Mouse (Mus musculus) kidney, embryonic 15.5 days (tissue): Measurements from ENCODE around the gene Dph3. TPM values are rescaled to one million over a fixed set of nuclear protein-coding genes. Genes with fewer than 3 reads are reported as not detected.
A peak's percentile ranks its signal among the peaks of the same experiment; 100 is the strongest.

Experiments used
- ATAC-seq: fragments of 200-750 bp; cut with Nextera tagmentation; replicated peaks from 2 replicates; pipeline ENCODE4 v1.8.0; 2017; ENCODE audit warnings: moderate TSS enrichment; ENCODE audit not compliant: low FRiP score
- H3K27ac ChIP-seq: fragments of 300-500 bp; sonication (generic); 2 replicates; pipeline ENCODE4 v1.5.1; 2015; ENCODE audit warnings: mild to moderate bottlenecking, inconsistent platforms
- H3K27me3 ChIP-seq: fragments of 300-500 bp; sonication (generic); 2 replicates; pipeline ENCODE4 v1.6.1; 2015; ENCODE audit warnings: inconsistent platforms
- H3K36me3 ChIP-seq: fragments of 300-500 bp; sonication (generic); 2 replicates; pipeline ENCODE4 v1.6.1; 2015; ENCODE audit warnings: inconsistent platforms
- H3K4me1 ChIP-seq: fragments of 300-500 bp; sonication (generic); 2 replicates; pipeline ENCODE4 v1.6.1; 2015; ENCODE audit warnings: inconsistent platforms
- H3K4me2 ChIP-seq: fragments of 300-500 bp; sonication (generic); 2 replicates; pipeline ENCODE4 v1.6.1; 2015; ENCODE audit warnings: moderate library complexity, mild to moderate bottlenecking, inconsistent platforms
- H3K4me3 ChIP-seq: fragments of 300-500 bp; sonication (generic); replicated peaks from 2 replicates; pipeline ENCODE4 v1.5.1; 2015; ENCODE audit warnings: mild to moderate bottlenecking, inconsistent platforms
- H3K9ac ChIP-seq: fragments of 300-500 bp; sonication (generic); 2 replicates; pipeline ENCODE4 v1.6.1; 2015; ENCODE audit warnings: mild to moderate bottlenecking, inconsistent platforms
- H3K9me3 ChIP-seq: fragments of 300-500 bp; sonication (generic); replicated peaks from 2 replicates; pipeline ENCODE4 v1.6.1; 2016; ENCODE audit warnings: inconsistent platforms
- WGBS: fragments of 180-500 bp; shearing (Covaris S2); methylation state at CpG from one replicate; pipeline ENCODE4 v1.1.7; 2015; ENCODE audit warnings: mixed read lengths; 5-methylcytosine and 5-hydroxymethylcytosine counted together
- polyA plus RNA-seq: library from polyadenylated mRNA; unstranded; fragments of >200 nt; fragmentation: Nextera tagmentation; extraction: Ambion mirVana; gene quantifications from 2 replicates; pipeline ENCODE4 v1.2.1, GENCODE M21; 2015

The Dph3 gene
- polyA plus RNA-seq, 1 experiment from 2014 or later: 92.9 TPM

GRCm38 (mm10) chr14:32046357-32046756, 39.2 kb downstream of the Dph3 start:
- H3K27me3 ChIP-seq: no peaks in the 10 kb centered on the region
- no peaks in the 10 kb centered on the region for H3K4me1 ChIP-seq
- WGBS: 73% methylated on average over 8 of the region's 8 CpGs
- no peak overlapping the region for H3K27ac ChIP-seq
- ATAC-seq: no peak
- H3K9ac ChIP-seq: no peak overlapping the region
- no peak overlapping the region for H3K4me2 ChIP-seq
- H3K36me3 ChIP-seq: no peaks in the 10 kb centered on the region
- no peak overlapping the region for H3K4me3 ChIP-seq
- H3K9me3 ChIP-seq: no peaks in the 10 kb centered on the region

- no peak overlapping the region for H3K27ac ChIP-seq
Measured at GRCm38 (mm10) chr14:32042108-32042507, 43.4 kb downstream of the Dph3 start.

GRCm38 (mm10) chr14:32037661-32038252, 47.8 kb downstream of the Dph3 start:
- Histone ChIP-seq H3K36me3 (no peaks in the 10 kb centered on the region), H3K4me2 (no peak overlapping the region), H3K27me3 (no peaks in the 10 kb centered on the region), H3K9me3 (no peaks in the 10 kb centered on the region), H3K4me3 (no peak overlapping the region), H3K4me1 (no peaks in the 10 kb centered on the region), H3K27ac (no peak overlapping the region), H3K9ac (no peak overlapping the region)
- ATAC-seq: 0 out of 2 replicates have a peak, but pooled peaks have one; percentile 29
- 84% methylated on average over 8 of the region's 8 CpGs for whole genome bisulfite sequencing

More at GRCm38 (mm10) chr14:32042108-32042507, 43.4 kb downstream of the Dph3 start:
- H3K9ac ChIP-seq: no peak overlapping the region
- no peak for ATAC-seq
- no peaks in the 10 kb centered on the region for H3K36me3 ChIP-seq
- H3K4me1 ChIP-seq: no peaks in the 10 kb centered on the region
- H3K27me3 ChIP-seq: no peaks in the 10 kb centered on the region
- no peak overlapping the region for H3K4me3 ChIP-seq
- no peaks in the 10 kb centered on the region for H3K9me3 ChIP-seq
- H3K4me2 ChIP-seq: no peak overlapping the region
- 34% methylated on average over 5 of the region's 5 CpGs for WGBS

- H3K27ac ChIP-seq: no peak overlapping the region
- H3K36me3 ChIP-seq: no peaks in the 10 kb centered on the region
- no peak overlapping the region for H3K4me2 ChIP-seq
- H3K9me3 ChIP-seq: no peaks in the 10 kb centered on the region
- no peaks in the 10 kb centered on the region for H3K27me3 ChIP-seq
- H3K4me3 ChIP-seq: no peak overlapping the region
- WGBS: 80% methylated on average over 5 of the region's 5 CpGs
- ATAC-seq: no peak
- no peaks in the 10 kb centered on the region for H3K4me1 ChIP-seq
- H3K9ac ChIP-seq: no peak overlapping the region
Measured at GRCm38 (mm10) chr14:32036482-32036881, 49.0 kb downstream of the Dph3 start.

- H3K4me3 ChIP-seq: no peak overlapping the region
- peaks cover 17% of the 10 kb centered on the region for H3K27me3 ChIP-seq
- no peak overlapping the region for H3K27ac ChIP-seq
- H3K36me3 ChIP-seq: no peaks in the 10 kb centered on the region
- H3K4me2 ChIP-seq: no peak overlapping the region
- peaks cover 21% of the 10 kb centered on the region for H3K4me1 ChIP-seq
- H3K9ac ChIP-seq: no peak overlapping the region
- no peaks in the 10 kb centered on the region for H3K9me3 ChIP-seq
- ATAC-seq: 0 out of 2 replicates have a peak, but pooled peaks have one; percentile 35
- WGBS: 6% methylated on average over 4 of the region's 4 CpGs
Measured at GRCm38 (mm10) chr14:32032522-32032921, 53.0 kb downstream of the Dph3 start.

Other genes with a start within 250 kb of the Dph3 start
- 0.38 and 0.64 TPM in 2 replicates for gene Galnt15, start 56.7 kb downstream of the Dph3 start, polyA plus RNA-seq
- 38.7 and 42.2 TPM in 2 replicates for gene Oxnad1, start 355 bp downstream of the Dph3 start, polyA plus RNA-seq
- not detected in 2 replicates for gene Msmb, start 56.3 kb upstream of the Dph3 start, polyA plus RNA-seq
- gene Ncoa4, start 74.1 kb upstream of the Dph3 start, polyA plus RNA-seq: 107 and 110 TPM in 2 replicates
- 300 and 306 TPM in 2 replicates for gene Timm23, start 116.2 kb upstream of the Dph3 start, polyA plus RNA-seq
- gene Parg, start 116.2 kb upstream of the Dph3 start, polyA plus RNA-seq: 46.2 and 48.1 TPM in 2 replicates
- gene Ogdhl, start 236.3 kb upstream of the Dph3 start, polyA plus RNA-seq: 10.3 and 10.5 TPM in 2 replicates